Mouse (Mus musculus) lung, postnatal 0 days (tissue): ENCODE results near the gene Tph2.

ENCODE experiments used
- CTCF ChIP-seq: IDR thresholded peaks from 2 replicates; pipeline ENCODE4 v1.5.1; 2016; ENCODE audit warnings: antibody characterized with exemption, mild to moderate bottlenecking
- EP300 ChIP-seq: IDR thresholded peaks from 2 replicates; pipeline ENCODE4 v1.6.1; 2016; ENCODE audit warnings: antibody characterized with exemption, mild to moderate bottlenecking, control low read depth

DNA sequence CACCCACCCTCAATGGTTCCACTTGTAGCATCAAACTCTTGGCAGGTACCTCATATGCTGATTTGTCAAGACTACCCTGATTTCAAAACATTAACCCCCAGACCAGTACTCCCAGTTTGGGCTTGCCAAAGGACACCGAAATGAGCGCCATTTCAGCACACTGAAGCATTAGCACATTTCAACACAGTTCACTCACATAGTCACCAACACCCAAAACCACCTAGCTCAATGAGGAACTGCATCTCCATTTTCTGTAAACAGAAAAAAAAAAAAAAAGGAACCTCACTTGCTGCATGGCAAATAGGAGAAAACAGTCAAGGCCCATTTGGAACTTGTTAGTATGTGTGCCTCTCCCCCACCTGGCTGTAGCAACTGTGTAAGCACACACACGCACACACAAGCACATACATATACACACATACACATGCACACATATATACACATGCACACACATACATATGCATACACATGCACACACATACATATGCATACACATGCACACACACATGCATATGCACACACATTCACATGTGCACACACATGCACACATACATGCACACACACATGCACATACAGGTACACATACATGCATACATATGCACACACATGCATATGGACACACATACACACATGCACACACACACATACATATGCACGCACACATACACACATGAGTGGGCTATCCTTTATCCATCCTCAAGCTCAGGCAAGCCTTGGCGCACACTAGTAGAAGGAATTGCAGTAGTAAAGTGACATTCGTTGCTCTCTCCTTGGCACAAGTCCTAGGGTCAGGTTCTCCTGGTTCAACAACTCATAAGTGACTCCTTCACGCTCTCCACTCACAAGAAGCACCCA, 14.1 kb downstream of the Tph2 start:
- TF ChIP-seq CTCF (no peak), EP300 (no peak)
